Mouse (Mus musculus) heart, postnatal 0 days (tissue): ENCODE data around the gene Tmem121b. TPM values are rescaled to one million over a fixed set of nuclear protein-coding genes. Genes with fewer than 3 reads are reported as not detected.

Experiments used
- ATAC-seq: fragments of 200-750 bp; cut with Nextera tagmentation; 2 replicates; pipeline ENCODE4 v1.8.0; 2017; ENCODE audit warnings: low read depth, moderate number of reproducible peaks, moderate library complexity; ENCODE audit not compliant: insufficient read depth
- DNase-seq: peaks from one replicate; pipeline ENCODE4 v3.0.0-alpha.2; 2016; ENCODE audit warnings: low spot score
- H3K27ac ChIP-seq: fragments of 300-500 bp; sonication (generic); 2 replicates; pipeline ENCODE4 v1.5.1; 2014; ENCODE audit warnings: low read depth, mild to moderate bottlenecking
- H3K27me3 ChIP-seq: fragments of 300-500 bp; sonication (generic); 2 replicates; pipeline ENCODE4 v1.6.1; 2014; ENCODE audit warnings: low read length, mixed read lengths; ENCODE audit not compliant: control insufficient read depth, insufficient read depth
- H3K36me3 ChIP-seq: fragments of 300-500 bp; sonication (generic); replicated peaks from 2 replicates; pipeline ENCODE4 v1.6.1; 2014; ENCODE audit warnings: low read length, mixed read lengths; ENCODE audit not compliant: control insufficient read depth, insufficient read depth
- H3K4me1 ChIP-seq: fragments of 300-500 bp; sonication (generic); 2 replicates; pipeline ENCODE4 v1.6.1; 2014; ENCODE audit warnings: antibody characterized with exemption; ENCODE audit not compliant: control insufficient read depth, insufficient read depth
- H3K4me2 ChIP-seq: fragments of 300-500 bp; sonication (generic); 2 replicates; pipeline ENCODE4 v1.6.1; 2014; ENCODE audit warnings: low read depth, mild to moderate bottlenecking, low read length, moderate library complexity
- H3K4me3 ChIP-seq: fragments of 300-500 bp; sonication (generic); 2 replicates; pipeline ENCODE4 v1.5.1; 2014; ENCODE audit warnings: low read depth, low read length
- H3K9ac ChIP-seq: fragments of 300-500 bp; sonication (generic); replicated peaks from 2 replicates; pipeline ENCODE4 v1.6.1; 2014; ENCODE audit warnings: low read depth, low read length, mixed read lengths
- H3K9me3 ChIP-seq: fragments of 300-500 bp; sonication (generic); replicated peaks from 2 replicates; pipeline ENCODE4 v1.6.1; 2016; ENCODE audit warnings: low read length; ENCODE audit not compliant: control insufficient read depth
- CTCF ChIP-seq: IDR thresholded peaks from 2 replicates; pipeline ENCODE4 v1.5.1; 2016; ENCODE audit warnings: antibody characterized with exemption, control low read depth, low read depth
- EP300 ChIP-seq: IDR thresholded peaks from 2 replicates; pipeline ENCODE4 v1.6.1; 2016; ENCODE audit warnings: antibody characterized with exemption, low read depth
- WGBS: fragments of 180-500 bp; shearing (Covaris S2); extraction: QIAGEN DNeasy Blood & Tissue Kit; methylation state at CpG from one replicate; pipeline ENCODE4 v1.1.7; 2014; 5-methylcytosine and 5-hydroxymethylcytosine counted together
- polyA plus RNA-seq: library from polyadenylated mRNA; unstranded; fragments of >200 nt; fragmentation: Nextera tagmentation; extraction: Ambion mirVana; gene quantifications from 2 replicates; pipeline ENCODE4 v1.2.1, GENCODE M21; 2015
- total RNA-seq: library from RNA; depleted of rRNA; stranded (reverse); fragments of >200 nt; gene quantifications from 2 replicates; pipeline ENCODE4 v1.2.3, GENCODE M21; 2014; ENCODE audit warnings: low replicate concordance

Gene Tmem121b
- total and polyA plus RNA-seq, 2 experiments from 2014 or later: not detected

- no peaks in the 10 kb centered on the region for H3K9me3 ChIP-seq
- peak; percentile 4 for DNase-seq
- TF ChIP-seq CTCF (0 out of 2 replicates have a peak, but pooled peaks have one; percentile 4), EP300 (no peak)
- no peak overlapping the region for H3K27ac ChIP-seq
- ATAC-seq: no peak
- H3K9ac ChIP-seq: no peak overlapping the region
- H3K4me1 ChIP-seq: peaks cover 3% of the 10 kb centered on the region; the same call in 1 of the 2 replicates
- no peak overlapping the region for H3K4me3 ChIP-seq
- no peak overlapping the region for H3K4me2 ChIP-seq
- H3K36me3 ChIP-seq: peaks cover 7% of the 10 kb centered on the region; the same call in 1 of the 2 replicates
- 92% methylated on average over 6 of the region's 6 CpGs for WGBS
- no peaks in the 10 kb centered on the region for H3K27me3 ChIP-seq
These were observed 12.1 kb downstream of the Tmem121b start for GRCm38 (mm10) chr6:120481538-120481937.

GRCm38 (mm10) chr6:120480361-120480760 is 13.2 kb downstream of the Tmem121b start:
- H3K4me2 ChIP-seq: no peak overlapping the region
- TF ChIP-seq CTCF (no peak), EP300 (no peak)
- no peak overlapping the region for H3K27ac ChIP-seq
- no peak overlapping the region for H3K9ac ChIP-seq
- 91% methylated on average over 5 of the region's 5 CpGs for WGBS
- ATAC-seq (no peak), DNase-seq (no peak)
- peaks cover 7% of the 10 kb centered on the region; the same call in 1 of the 2 replicates for H3K36me3 ChIP-seq
- peaks cover 3% of the 10 kb centered on the region; the same call in 1 of the 2 replicates for H3K4me1 ChIP-seq
- no peak overlapping the region for H3K4me3 ChIP-seq
- H3K9me3 ChIP-seq: no peaks in the 10 kb centered on the region
- H3K27me3 ChIP-seq: no peaks in the 10 kb centered on the region

- Histone ChIP-seq H3K9ac (no peak overlapping the region), H3K36me3 (peaks cover 7% of the 10 kb centered on the region; the same call in 1 of the 2 replicates), H3K4me2 (no peak overlapping the region), H3K27me3 (no peaks in the 10 kb centered on the region), H3K4me3 (no peak overlapping the region), H3K4me1 (peaks cover 3% of the 10 kb centered on the region; the same call in 1 of the 2 replicates), H3K27ac (no peak overlapping the region), H3K9me3 (no peaks in the 10 kb centered on the region)
- ATAC-seq (no peak), DNase-seq (peak; percentile 4)
- TF ChIP-seq EP300: no peak
- TF ChIP-seq CTCF: no peak
- WGBS: 49% methylated on average over 2 of the region's 2 CpGs
These were observed 14.3 kb downstream of the Tmem121b start for GRCm38 (mm10) chr6:120479302-120479701.

GRCm38 (mm10) chr6:120475288-120475687 is 18.3 kb downstream of the Tmem121b start:
- H3K27ac ChIP-seq: no peak overlapping the region
- ATAC-seq (no peak), DNase-seq (no peak)
- H3K9ac ChIP-seq: no peak overlapping the region
- no peak overlapping the region for H3K4me2 ChIP-seq
- H3K9me3 ChIP-seq: no peaks in the 10 kb centered on the region
- 76% methylated on average over 8 of the region's 8 CpGs for WGBS
- peaks cover 7% of the 10 kb centered on the region; the same call in 1 of the 2 replicates for H3K36me3 ChIP-seq
- no peak overlapping the region for H3K4me3 ChIP-seq
- no peak for TF ChIP-seq EP300
- TF ChIP-seq CTCF: no peak
- H3K4me1 ChIP-seq: peaks cover 17% of the 10 kb centered on the region
- H3K27me3 ChIP-seq: no peaks in the 10 kb centered on the region

- no peak overlapping the region for H3K4me2 ChIP-seq
- H3K4me3 ChIP-seq: no peak overlapping the region
- no peak overlapping the region for H3K27ac ChIP-seq
- H3K9me3 ChIP-seq: no peaks in the 10 kb centered on the region
- DNase-seq (no peak), ATAC-seq (0 out of 2 replicates have a peak, but pooled peaks have one; percentile 11)
- no peaks in the 10 kb centered on the region for H3K27me3 ChIP-seq
- no peak overlapping the region for H3K9ac ChIP-seq
- no peak for TF ChIP-seq CTCF
- no peak for TF ChIP-seq EP300
- peaks cover 17% of the 10 kb centered on the region for H3K4me1 ChIP-seq
- peaks cover 1% of the 10 kb centered on the region; the same call in 1 of the 2 replicates for H3K36me3 ChIP-seq
- 39% methylated on average over 5 of the region's 5 CpGs for WGBS
These were observed 20.2 kb downstream of the Tmem121b start for GRCm38 (mm10) chr6:120473427-120473826.
